Mouse (Mus musculus) olfactory bulb, adult 2 months (tissue): ENCODE results near the gene Mef2b. TPM values are rescaled to one million over a fixed set of nuclear protein-coding genes. Genes with fewer than 3 reads are reported as not detected.

Experiments used
- H3K27ac ChIP-seq: fragments of 200-500 bp; 2 replicates; pipeline ENCODE4 v1.5.1; 2012; ENCODE audit warnings: low read depth, low read length; ENCODE audit not compliant: insufficient read depth
- H3K4me1 ChIP-seq: fragments of 200-500 bp; 2 replicates; pipeline ENCODE4 v1.6.1; 2012; ENCODE audit warnings: low read length; ENCODE audit not compliant: control insufficient read depth, insufficient read depth
- H3K4me3 ChIP-seq: fragments of 200-500 bp; 2 replicates; pipeline ENCODE4 v1.5.1; 2012; ENCODE audit warnings: mild to moderate bottlenecking, low read depth, low read length, moderate library complexity; ENCODE audit not compliant: insufficient read depth
- CTCF ChIP-seq: fragments of 200-500 bp; IDR thresholded peaks from 2 replicates; pipeline ENCODE4 v1.5.1; 2012; ENCODE audit warnings: low read depth, mild to moderate bottlenecking, low read length, moderate library complexity; ENCODE audit not compliant: insufficient read depth
- POLR2A ChIP-seq: fragments of 200-500 bp; IDR thresholded peaks from 2 replicates; pipeline ENCODE4 v1.6.1; 2012; ENCODE audit warnings: mild to moderate bottlenecking, low read depth, low read length, moderate library complexity; ENCODE audit not compliant: insufficient read depth
- WGBS: fragments of 180-500 bp; shearing (Covaris S2); methylation state at CpG from one replicate; pipeline ENCODE4 v1.1.7; 2018; 5-methylcytosine and 5-hydroxymethylcytosine counted together
- polyA plus RNA-seq: library from polyadenylated mRNA; stranded (reverse); fragments of >200 nt; gene quantifications from 2 replicates; pipeline ENCODE4 v1.2.4, GENCODE M21; 2012; ENCODE audit warnings: low replicate concordance; ENCODE audit not compliant: missing spikeins, insufficient read depth, insufficient read length

Mef2b gene
- polyA plus RNA-seq, 1 experiment = not detected

DNA sequence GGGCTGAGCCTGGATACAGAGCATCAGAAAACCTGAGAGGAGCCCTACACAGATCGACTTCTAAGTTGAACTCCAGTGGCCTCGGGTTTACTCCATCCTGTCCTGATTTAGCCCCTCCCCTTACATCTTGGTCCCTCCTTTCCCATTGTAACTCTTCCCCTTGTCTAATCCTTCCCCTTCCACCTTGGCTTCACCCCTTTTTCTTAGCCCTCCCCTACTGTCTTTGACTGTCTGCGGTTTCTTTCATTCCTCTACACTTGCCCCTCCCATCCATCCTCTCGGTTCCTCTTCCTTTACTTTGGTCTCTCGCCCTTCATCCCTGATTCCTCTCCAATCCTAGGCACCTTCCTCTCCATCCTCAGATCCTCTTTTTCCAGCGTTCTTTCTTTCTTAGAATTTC is 25.0 kb upstream of the Mef2b start:
- WGBS = 46% methylated on average over 6 of the region's 6 CpGs
- TF ChIP-seq POLR2A (no peak), CTCF (no peak)

DNA sequence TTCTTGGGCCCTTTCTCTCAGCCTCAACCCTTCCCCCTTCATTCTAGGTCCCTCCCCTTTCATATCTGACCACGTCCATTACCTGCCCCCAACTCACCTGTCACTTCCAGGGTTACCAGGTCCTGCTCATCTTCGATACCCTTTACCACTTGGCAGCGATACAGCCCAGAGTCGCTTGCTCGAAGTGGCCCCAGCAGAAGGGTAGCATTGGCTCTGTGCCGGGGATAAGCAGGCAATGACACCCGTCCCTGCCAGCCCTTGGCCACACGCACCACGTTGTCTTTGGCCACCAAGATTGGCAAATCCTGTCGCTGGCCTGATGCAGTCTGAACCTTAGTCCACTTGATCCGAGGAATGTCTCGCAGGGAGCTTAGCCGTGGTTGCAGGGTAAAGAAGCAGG is 24.6 kb upstream of the Mef2b start:
- Histone ChIP-seq H3K4me1 (peaks cover 40% of the 10 kb centered on the region), H3K4me3 (no peak overlapping the region), H3K27ac (no peak overlapping the region)
- WGBS = 60% methylated on average over 13 of the region's 13 CpGs
- TF ChIP-seq CTCF = no peak
- no peak for TF ChIP-seq POLR2A

More for the DNA sequence above, 25.0 kb upstream of the Mef2b start:
- Histone ChIP-seq H3K27ac (no peak overlapping the region), H3K4me1 (peaks cover 39% of the 10 kb centered on the region), H3K4me3 (no peak overlapping the region)

DNA sequence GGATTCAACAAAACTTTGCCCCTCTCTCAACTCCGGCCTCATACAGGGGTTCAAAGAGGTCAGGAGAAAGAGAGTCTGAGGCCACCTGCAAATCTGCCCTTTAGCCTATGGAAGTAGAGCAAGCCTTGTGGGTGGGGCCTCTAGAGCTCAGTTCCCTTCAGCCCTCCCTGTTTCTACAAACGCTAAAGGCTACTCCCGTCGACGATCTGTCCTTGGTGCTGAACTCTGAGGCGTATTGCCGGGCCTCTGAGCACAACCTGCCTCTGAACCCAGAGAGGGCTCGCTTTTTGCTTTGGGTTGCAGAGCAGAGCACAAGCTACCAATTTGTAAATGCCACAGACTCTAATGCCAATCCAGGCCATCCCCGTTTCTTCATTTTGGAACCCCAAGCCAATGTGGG is 21.9 kb upstream of the Mef2b start:
- no peak overlapping the region for H3K4me3 ChIP-seq
- H3K27ac ChIP-seq = no peak overlapping the region
- 29% methylated on average over 9 of the region's 9 CpGs for WGBS
- TF ChIP-seq POLR2A (no peak), CTCF (no peak)
- peaks cover 30% of the 10 kb centered on the region for H3K4me1 ChIP-seq

DNA sequence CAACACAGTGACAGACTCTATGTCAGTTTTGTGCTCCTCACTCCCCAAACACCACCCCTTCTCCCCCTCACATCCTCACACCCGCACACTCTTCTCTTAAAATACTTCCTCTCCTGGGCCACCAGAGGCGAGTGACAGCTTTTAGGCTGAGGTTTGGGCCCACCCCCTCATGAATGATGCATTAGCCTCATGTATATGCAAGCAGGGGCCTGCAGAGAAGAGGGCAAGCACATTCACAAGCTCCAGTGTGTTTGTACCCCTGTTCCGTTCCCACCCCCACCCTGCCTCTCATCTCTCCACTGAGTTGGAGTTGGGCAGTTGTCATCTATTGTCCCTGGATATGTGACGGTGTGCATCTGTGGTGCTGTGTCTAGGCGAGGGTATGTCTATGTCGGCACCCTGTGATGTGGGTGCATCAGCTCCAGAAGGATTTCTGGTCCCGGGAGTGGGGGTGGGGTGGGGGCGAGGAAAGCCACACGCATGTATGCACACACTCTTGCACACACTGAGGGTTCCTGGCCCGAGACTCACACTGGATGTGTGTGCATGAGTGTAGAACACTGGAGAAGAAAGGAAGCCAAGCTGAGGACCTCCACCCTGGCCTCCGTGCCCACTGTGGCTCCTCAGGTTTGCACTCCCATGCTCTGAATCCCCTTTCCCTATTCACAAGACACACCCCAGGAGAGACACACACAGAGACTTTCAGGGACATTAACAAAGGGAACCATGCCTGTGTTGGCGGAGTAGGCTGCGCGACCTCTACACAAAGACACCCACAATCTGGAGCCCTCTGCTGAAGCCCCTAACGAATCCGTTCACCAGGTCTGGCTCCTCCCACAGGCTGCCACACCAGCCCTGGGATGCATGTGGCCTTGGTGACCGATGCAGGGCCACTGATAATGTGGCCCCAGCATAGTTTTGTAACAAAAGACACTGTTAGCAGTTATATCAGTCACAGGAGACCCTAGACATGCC is 20.5 kb upstream of the Mef2b start:
- Histone ChIP-seq H3K27ac (peak overlapping the region; percentile 86), H3K4me1 (peaks cover 27% of the 10 kb centered on the region), H3K4me3 (peak overlapping the region; percentile 79)
- no peak for TF ChIP-seq CTCF
- TF ChIP-seq POLR2A = no peak
- WGBS = 3% methylated on average over 17 of the region's 17 CpGs

- Histone ChIP-seq H3K27ac (peak within 1 kb of the TSS; percentile 86), H3K4me3 (peak within 1 kb of the TSS; percentile 79), H3K4me1 (peaks cover 26% of the 10 kb centered on the region)
- WGBS = under 1% methylated on average over 19 of the region's 19 CpGs
- TF ChIP-seq POLR2A (peak; percentile 96), CTCF (no peak)
Measured at GRCm38 (mm10) chr8:70120667-70121066, 18.8 kb upstream of the Mef2b start, which contains the start of gene Ncan. TSS of gene Ncan (minus strand) at chr8:70120873.

GRCm38 (mm10) chr8:70122863-70123262 is 16.6 kb upstream of the Mef2b start:
- no peak overlapping the region for H3K4me3 ChIP-seq
- H3K4me1 ChIP-seq = peaks cover 13% of the 10 kb centered on the region
- TF ChIP-seq POLR2A (no peak), CTCF (no peak)
- whole genome bisulfite sequencing = 54% methylated on average over 2 of the region's 2 CpGs
- no peak overlapping the region for H3K27ac ChIP-seq

DNA sequence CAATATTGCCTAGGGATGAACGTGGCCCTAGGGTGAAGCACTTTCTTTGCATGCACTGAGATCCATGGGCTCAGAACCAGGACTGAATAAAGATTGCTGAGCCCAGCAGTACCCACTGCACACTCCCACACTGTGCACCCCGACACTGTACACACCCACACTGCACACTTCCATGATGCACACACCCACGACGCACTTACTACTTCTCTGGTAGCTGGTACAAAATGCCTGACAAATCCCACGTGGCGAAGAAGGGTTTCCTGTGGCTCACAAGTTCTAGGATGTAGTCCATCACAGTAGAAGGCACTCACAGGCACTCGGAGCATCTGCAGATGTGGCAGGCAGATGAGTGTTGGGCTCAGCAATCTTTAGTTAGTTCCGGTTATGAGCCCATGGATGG is 14.5 kb upstream of the Mef2b start:
- TF ChIP-seq POLR2A = no peak
- TF ChIP-seq CTCF = no peak
- Histone ChIP-seq H3K4me1 (peaks cover 16% of the 10 kb centered on the region), H3K4me3 (no peak overlapping the region), H3K27ac (no peak overlapping the region)
- 67% methylated on average over 8 of the region's 8 CpGs for WGBS

GRCm38 (mm10) chr8:70128435-70128834 is 11.1 kb upstream of the Mef2b start:
- H3K4me1 ChIP-seq = peaks cover 31% of the 10 kb centered on the region
- no peak overlapping the region for H3K4me3 ChIP-seq
- WGBS = 25% methylated on average over 3 of the region's 3 CpGs
- TF ChIP-seq CTCF = no peak
- TF ChIP-seq POLR2A = no peak
- H3K27ac ChIP-seq = peak overlapping the region; percentile 84

DNA sequence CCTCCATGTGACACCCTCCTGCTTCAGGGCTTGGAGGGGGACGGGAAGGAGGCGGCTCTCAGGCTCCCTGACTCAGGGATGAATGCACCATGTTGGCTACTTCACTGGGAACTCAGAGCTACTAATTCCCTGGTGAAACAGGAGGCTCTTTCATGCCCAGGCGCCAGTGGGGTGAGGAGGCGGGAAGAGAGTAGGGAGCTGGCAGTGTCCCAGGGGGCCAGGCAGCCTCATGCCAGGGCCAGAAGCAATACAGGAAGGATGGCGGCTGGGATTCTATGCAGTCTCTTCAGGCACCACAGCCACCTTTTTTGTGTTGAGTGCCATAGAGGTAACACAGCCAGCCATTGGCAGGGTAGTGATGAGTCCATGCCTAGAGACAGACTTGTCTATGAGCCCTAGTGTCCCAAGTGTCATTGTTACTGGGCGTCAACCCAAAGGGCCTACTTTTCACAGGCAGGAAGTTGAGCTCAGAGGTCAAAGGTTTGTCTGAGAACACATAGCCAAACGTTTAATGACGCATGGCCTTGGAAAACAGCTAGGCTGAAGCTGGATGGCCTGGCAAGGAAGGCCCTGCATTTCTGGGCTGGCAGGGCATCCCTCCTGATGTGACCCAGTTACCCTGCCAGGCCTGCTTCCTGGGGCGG is 10.1 kb upstream of the Mef2b start:
- TF ChIP-seq CTCF = no peak
- no peak for TF ChIP-seq POLR2A
- WGBS = 31% methylated on average over 9 of the region's 9 CpGs
- no peak overlapping the region for H3K4me3 ChIP-seq
- H3K27ac ChIP-seq = peak overlapping the region; percentile 81
- peaks cover 31% of the 10 kb centered on the region for H3K4me1 ChIP-seq
